Mouse (Mus musculus) right cerebral cortex, postnatal 10 days (tissue): Measurements from ENCODE around the gene Tmem41b.

ENCODE experiments used
- DNase-seq, 2 experiments: peaks; one replicate each; pipeline ENCODE4 v3.0.0; 2021; ENCODE audit warnings: low spot score in 2 of 2

Tmem41b gene

DNA sequence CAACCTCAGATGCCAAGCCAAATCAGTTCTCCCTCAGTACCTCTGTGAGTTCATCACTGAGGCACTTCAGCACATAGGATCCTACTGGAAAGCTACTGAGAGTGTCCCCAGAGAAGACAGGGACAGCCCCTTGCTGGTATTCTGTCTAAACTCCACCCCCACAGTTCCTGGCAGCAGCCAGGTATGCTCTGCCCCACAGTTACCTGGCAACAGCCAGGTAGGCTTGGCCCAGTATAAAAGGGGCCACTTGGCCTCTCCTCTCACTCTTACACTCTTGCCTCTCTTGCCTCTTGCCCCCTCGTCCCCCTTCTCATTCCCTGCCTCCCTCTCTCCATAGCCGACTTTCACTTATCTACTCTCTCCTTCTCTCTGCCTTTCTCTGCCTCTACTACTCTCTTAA is 61.8 kb downstream of the Tmem41b start:
- no peak for DNase-seq

DNA sequence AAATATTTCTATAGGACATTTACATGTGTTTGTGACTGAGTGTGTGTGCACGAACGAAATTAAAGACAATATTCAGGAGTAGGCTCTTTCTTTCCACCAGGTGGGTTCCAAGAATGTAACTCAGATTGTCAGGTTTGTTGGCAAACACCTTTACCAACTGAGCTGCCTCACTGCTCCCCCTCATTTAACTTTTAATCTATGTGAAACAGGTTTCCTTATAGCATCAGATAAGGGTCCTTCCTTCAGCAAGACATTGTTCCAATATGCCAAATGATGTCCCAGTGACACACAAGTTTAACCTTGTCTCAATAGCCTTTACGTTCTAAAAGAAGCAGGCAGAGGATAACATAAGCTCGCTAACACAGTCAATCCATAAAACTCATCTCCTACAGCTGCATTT is 63.8 kb downstream of the Tmem41b start:
- no peak for DNase-seq
